Mouse (Mus musculus): ENCODE measurements around the gene Adarb2. TPM values are rescaled to one million over a fixed set of nuclear protein-coding genes. Genes with fewer than 3 reads are reported as not detected.

The Adarb2 gene
- polyA plus RNA-seq, 1 experiment from 2014 or later: 0.71 TPM

GRCm38 (mm10) chr13:8745596-8745995 lies 542.9 kb downstream of the Adarb2 start:
- Histone ChIP-seq H3K9me3 (no peaks in the 10 kb centered on the region), H3K4me3 (replicated peaks) (no peak overlapping the region), H3K27me3 (replicated peaks) (no peaks in the 10 kb centered on the region), H3K4me1 (no peaks in the 10 kb centered on the region), H3K27ac (no peak overlapping the region), H3K9ac (no peak overlapping the region), H3K4me2 (no peak overlapping the region), H3K36me3 (no peaks in the 10 kb centered on the region)
- no peak for ATAC-seq (ENCODE audit: insufficient read depth, low FRiP score, low read depth)
- WGBS: 65% methylated on average over 4 of the region's 4 CpGs

GRCm38 (mm10) chr13:8749451-8749850 lies 546.8 kb downstream of the Adarb2 start:
- no peak overlapping the region for H3K4me3 ChIP-seq (replicated peaks)
- H3K27ac ChIP-seq: no peak overlapping the region
- no peaks in the 10 kb centered on the region for H3K9me3 ChIP-seq
- WGBS: 86% methylated on average over 6 of the region's 6 CpGs
- ATAC-seq (ENCODE audit: insufficient read depth, low FRiP score, low read depth): no peak
- H3K36me3 ChIP-seq: no peaks in the 10 kb centered on the region
- H3K27me3 ChIP-seq (replicated peaks): no peaks in the 10 kb centered on the region
- no peak overlapping the region for H3K4me2 ChIP-seq
- no peak overlapping the region for H3K9ac ChIP-seq
- H3K4me1 ChIP-seq: no peaks in the 10 kb centered on the region

- no peaks in the 10 kb centered on the region for H3K27me3 ChIP-seq (replicated peaks)
- H3K4me1 ChIP-seq: no peaks in the 10 kb centered on the region
- no peak overlapping the region for H3K4me2 ChIP-seq
- no peaks in the 10 kb centered on the region for H3K9me3 ChIP-seq
- ATAC-seq (ENCODE audit: insufficient read depth, low FRiP score, low read depth): no peak
- no peak overlapping the region for H3K4me3 ChIP-seq (replicated peaks)
- no peak overlapping the region for H3K9ac ChIP-seq
- no peaks in the 10 kb centered on the region for H3K36me3 ChIP-seq
- 46% methylated on average over 8 of the region's 8 CpGs for WGBS
- H3K27ac ChIP-seq: no peak overlapping the region
Measured at GRCm38 (mm10) chr13:8760940-8761339, 558.3 kb downstream of the Adarb2 start.

- Histone ChIP-seq H3K9ac (no peak overlapping the region), H3K27me3 (replicated peaks) (no peaks in the 10 kb centered on the region), H3K9me3 (no peaks in the 10 kb centered on the region), H3K36me3 (no peaks in the 10 kb centered on the region), H3K4me3 (replicated peaks) (no peak overlapping the region), H3K4me1 (no peaks in the 10 kb centered on the region), H3K27ac (no peak overlapping the region), H3K4me2 (no peak overlapping the region)
- WGBS: 93% methylated on average over 7 of the region's 7 CpGs
- no peak for ATAC-seq (ENCODE audit: insufficient read depth, low FRiP score, low read depth)
Measured at GRCm38 (mm10) chr13:8769654-8770227, 567.1 kb downstream of the Adarb2 start.

GRCm38 (mm10) chr13:8770616-8771015 lies 568.0 kb downstream of the Adarb2 start:
- ATAC-seq (ENCODE audit: insufficient read depth, low FRiP score, low read depth): no peak
- no peak overlapping the region for H3K27ac ChIP-seq
- H3K9me3 ChIP-seq: no peaks in the 10 kb centered on the region
- H3K4me1 ChIP-seq: no peaks in the 10 kb centered on the region
- no peak overlapping the region for H3K4me3 ChIP-seq (replicated peaks)
- H3K36me3 ChIP-seq: no peaks in the 10 kb centered on the region
- H3K9ac ChIP-seq: no peak overlapping the region
- 35% methylated on average over 4 of the region's 4 CpGs for WGBS
- H3K4me2 ChIP-seq: no peak overlapping the region
- H3K27me3 ChIP-seq (replicated peaks): no peaks in the 10 kb centered on the region

GRCm38 (mm10) chr13:8780441-8780840 lies 577.8 kb downstream of the Adarb2 start:
- 54% methylated on average over 4 of the region's 4 CpGs for WGBS
- Histone ChIP-seq H3K4me3 (replicated peaks) (no peak overlapping the region), H3K4me1 (no peaks in the 10 kb centered on the region), H3K27ac (no peak overlapping the region), H3K9me3 (no peaks in the 10 kb centered on the region), H3K36me3 (no peaks in the 10 kb centered on the region), H3K4me2 (no peak overlapping the region), H3K9ac (no peak overlapping the region), H3K27me3 (replicated peaks) (no peaks in the 10 kb centered on the region)
- ATAC-seq (ENCODE audit: insufficient read depth, low FRiP score, low read depth): no peak

GRCm38 (mm10) chr13:8782636-8783035 lies 580.0 kb downstream of the Adarb2 start:
- no peaks in the 10 kb centered on the region for H3K9me3 ChIP-seq
- H3K27ac ChIP-seq: no peak overlapping the region
- ATAC-seq (ENCODE audit: insufficient read depth, low FRiP score, low read depth): no peak
- no peaks in the 10 kb centered on the region for H3K27me3 ChIP-seq (replicated peaks)
- no peak overlapping the region for H3K4me2 ChIP-seq
- 28% methylated on average over 4 of the region's 4 CpGs for WGBS
- H3K9ac ChIP-seq: no peak overlapping the region
- H3K36me3 ChIP-seq: no peaks in the 10 kb centered on the region
- no peaks in the 10 kb centered on the region for H3K4me1 ChIP-seq
- no peak overlapping the region for H3K4me3 ChIP-seq (replicated peaks)

GRCm38 (mm10) chr13:8783686-8784307 lies 581.1 kb downstream of the Adarb2 start:
- Histone ChIP-seq H3K27me3 (replicated peaks) (no peaks in the 10 kb centered on the region), H3K4me1 (no peaks in the 10 kb centered on the region), H3K9me3 (no peaks in the 10 kb centered on the region), H3K4me3 (replicated peaks) (no peak overlapping the region), H3K9ac (no peak overlapping the region), H3K27ac (no peak overlapping the region), H3K4me2 (no peak overlapping the region), H3K36me3 (no peaks in the 10 kb centered on the region)
- whole genome bisulfite sequencing: 73% methylated on average over 10 of the region's 10 CpGs
- no peak for ATAC-seq (ENCODE audit: insufficient read depth, low FRiP score, low read depth)

- Histone ChIP-seq H3K27me3 (replicated peaks) (no peaks in the 10 kb centered on the region), H3K4me3 (replicated peaks) (no peak overlapping the region), H3K36me3 (no peaks in the 10 kb centered on the region), H3K4me2 (no peak overlapping the region), H3K9me3 (no peaks in the 10 kb centered on the region), H3K27ac (no peak overlapping the region), H3K4me1 (no peaks in the 10 kb centered on the region), H3K9ac (no peak overlapping the region)
- WGBS: 66% methylated on average over 14 of the region's 14 CpGs
- ATAC-seq (ENCODE audit: insufficient read depth, low FRiP score, low read depth): no peak
Measured at GRCm38 (mm10) chr13:8784308-8785061, 581.8 kb downstream of the Adarb2 start.

- Histone ChIP-seq H3K4me3 (replicated peaks) (no peak overlapping the region), H3K4me1 (no peaks in the 10 kb centered on the region), H3K36me3 (no peaks in the 10 kb centered on the region), H3K4me2 (no peak overlapping the region), H3K9ac (no peak overlapping the region), H3K9me3 (no peaks in the 10 kb centered on the region), H3K27ac (no peak overlapping the region), H3K27me3 (replicated peaks) (no peaks in the 10 kb centered on the region)
- no peak for ATAC-seq (ENCODE audit: insufficient read depth, low FRiP score, low read depth)
- WGBS: 33% methylated on average over 9 of the region's 9 CpGs
Measured at GRCm38 (mm10) chr13:8785185-8785584, 582.5 kb downstream of the Adarb2 start.

- Histone ChIP-seq H3K27me3 (replicated peaks) (no peaks in the 10 kb centered on the region), H3K27ac (no peak overlapping the region), H3K4me1 (no peaks in the 10 kb centered on the region), H3K9me3 (no peaks in the 10 kb centered on the region), H3K4me3 (replicated peaks) (no peak overlapping the region), H3K36me3 (no peaks in the 10 kb centered on the region), H3K4me2 (no peak overlapping the region), H3K9ac (no peak overlapping the region)
- ATAC-seq (ENCODE audit: insufficient read depth, low FRiP score, low read depth): no peak
- WGBS: 57% methylated on average over 8 of the region's 8 CpGs
Measured at GRCm38 (mm10) chr13:8793217-8793616, 590.6 kb downstream of the Adarb2 start.

GRCm38 (mm10) chr13:8800576-8800975 lies 597.9 kb downstream of the Adarb2 start:
- Histone ChIP-seq H3K9ac (no peak overlapping the region), H3K27ac (no peak overlapping the region), H3K36me3 (0 out of 2 replicates have a peak, but pooled peaks cover 2% of the 10 kb centered on the region), H3K4me3 (replicated peaks) (no peak overlapping the region), H3K9me3 (no peaks in the 10 kb centered on the region), H3K27me3 (replicated peaks) (no peaks in the 10 kb centered on the region), H3K4me2 (no peak overlapping the region), H3K4me1 (no peaks in the 10 kb centered on the region)
- 78% methylated on average over 6 of the region's 6 CpGs for WGBS
- ATAC-seq (ENCODE audit: insufficient read depth, low FRiP score, low read depth): no peak

Data from stomach, embryonic 15.5 days (tissue).